In genomic region chr15:80249672-80250071, GRCm38 (mm10) we compare ENCODE assay signal across 24 mouse cellular contexts. TPM values are rescaled to one million over a fixed set of nuclear protein-coding genes. Genes with fewer than 3 reads are reported as not detected.
DNase-seq lines count a peak whose midpoint lies in the region; ATAC-seq and TF ChIP-seq lines count a peak whose summit lies in the region.
"Had no signal": no experiment of that assay in that cellular context is flagged by ENCODE, and none has a peak within 500 bp of the region (broad histone marks: within the 10 kb centered on the region; RNA-seq: fewer than 3 reads in every experiment).

No protein-coding gene starts in this region.

- no peak for DNase-seq in heart, postnatal 14 days
- DNase-seq in liver, embryonic 14.5 days (ENCODE audit: low read depth in 3 of 3, low spot score in 3 of 3), result no peak
- DNase-seq: adrenal gland, postnatal 25 days; cerebellum, adult 8-10 months; gastrocnemius, postnatal 14 days; kidney, adult 18-20 months; kidney, postnatal 10 days; layer of hippocampus, postnatal 36 days; spleen, adult 18-20 months; thymus, postnatal 25 days had no signal

- peaks cover 57% of the 10 kb centered on the region for H3K36me3 ChIP-seq in heart, embryonic 12.5 days
- H3K36me3 ChIP-seq in megakaryocyte, embryonic 14.5 days (replicated peaks; ENCODE audit: low read length), result peaks cover 86% of the 10 kb centered on the region
- H3K36me3 ChIP-seq in liver, embryonic 14.5 days (replicated peaks; ENCODE audit: control insufficient read depth, insufficient read depth, low read depth), result peaks cover 60% of the 10 kb centered on the region
- H3K36me3 ChIP-seq in midbrain, embryonic 16.5 days (ENCODE audit: control insufficient read depth, insufficient read depth, low read length), result peaks cover 24% of the 10 kb centered on the region

- TF ChIP-seq CTCF in liver, embryonic 14.5 days (IDR thresholded peaks at IDR 0.05; ENCODE audit: low read depth), result no peak

- intact Hi-C loops in heart, postnatal 14 days (cut with DNase I), result no loop called here

- no peak overlapping the region for H3K4me3 ChIP-seq in heart, embryonic 12.5 days
- H3K4me3 ChIP-seq in megakaryocyte, embryonic 14.5 days (replicated peaks), result peak overlapping the region; percentile 65
- no peak overlapping the region for H3K4me3 ChIP-seq in liver, embryonic 14.5 days (ENCODE audit: insufficient read depth in 1 of 2, low read depth in 2 of 2, low read length in 2 of 2)
- H3K4me3 ChIP-seq in midbrain, embryonic 16.5 days (ENCODE audit: low read depth, low read length), result no peak overlapping the region
- H3K4me3 ChIP-seq: embryonic facial prominence, embryonic 10.5 days; forebrain, embryonic 13.5 days; midbrain, embryonic 13.5 days; neural tube, embryonic 13.5 days had no signal

- H3K4me1 ChIP-seq in heart, embryonic 12.5 days (replicated peaks), result peaks cover 45% of the 10 kb centered on the region
- peaks cover 73% of the 10 kb centered on the region for H3K4me1 ChIP-seq in megakaryocyte, embryonic 14.5 days
- peaks cover 36 to 40% of the 10 kb centered on the region in 2 experiments for H3K4me1 ChIP-seq in liver, embryonic 14.5 days (replicated peaks; ENCODE audit: control insufficient read depth in 2 of 2, insufficient read depth in 2 of 2, low read length in 1 of 2)
- H3K4me1 ChIP-seq in midbrain, embryonic 16.5 days (ENCODE audit: control insufficient read depth, insufficient read depth, low read length), result peaks cover 7% of the 10 kb centered on the region

- 91% methylated on average over 10 of the region's 10 CpGs for WGBS in heart, embryonic 12.5 days
- 86% methylated on average over 10 of the region's 10 CpGs for WGBS in liver, embryonic 14.5 days (ENCODE audit: insufficient replicate concordance)
- WGBS in midbrain, embryonic 16.5 days, result 91% methylated on average over 10 of the region's 10 CpGs

- no peak overlapping the region for H3K4me2 ChIP-seq in heart, embryonic 12.5 days
- H3K4me2 ChIP-seq in liver, embryonic 14.5 days (ENCODE audit: low read depth), result peak overlapping the region; percentile 69
- no peak overlapping the region for H3K4me2 ChIP-seq in midbrain, embryonic 16.5 days (ENCODE audit: low read length)
- H3K4me2 ChIP-seq: forebrain, embryonic 13.5 days; midbrain, embryonic 13.5 days; neural tube, embryonic 13.5 days had no signal

- no peak for TF ChIP-seq EP300 in liver, embryonic 14.5 days (IDR thresholded peaks at IDR 0.05; ENCODE audit: low read depth)

- no peak overlapping the region; the same call in 1 of the 2 replicates for H3K9ac ChIP-seq in heart, embryonic 12.5 days
- H3K9ac ChIP-seq in liver, embryonic 14.5 days (replicated peaks), result no peak overlapping the region
- H3K9ac ChIP-seq in midbrain, embryonic 16.5 days (ENCODE audit: low read depth, low read length), result no peak overlapping the region
- H3K9ac ChIP-seq: forebrain, embryonic 13.5 days; midbrain, embryonic 13.5 days; neural tube, embryonic 13.5 days had no signal

- peak overlapping the region; percentile 87; the same call in 1 of the 2 replicates for H3K27ac ChIP-seq in heart, embryonic 12.5 days (ENCODE audit: poor library complexity, severe bottlenecking)
- H3K27ac ChIP-seq in liver, embryonic 14.5 days, result peak overlapping the region; percentile 96
- no peak overlapping the region for H3K27ac ChIP-seq in midbrain, embryonic 16.5 days (ENCODE audit: low read length)
- H3K27ac ChIP-seq: embryonic facial prominence, embryonic 10.5 days; forebrain, embryonic 13.5 days; midbrain, embryonic 13.5 days; neural tube, embryonic 13.5 days had no signal

- no peaks in the 10 kb centered on the region for H3K27me3 ChIP-seq in heart, embryonic 12.5 days (replicated peaks)
- no peaks in the 10 kb centered on the region for H3K27me3 ChIP-seq in megakaryocyte, embryonic 14.5 days (replicated peaks)
- H3K27me3 ChIP-seq in liver, embryonic 14.5 days (ENCODE audit: control insufficient read depth, insufficient read depth, low read length), result no peaks in the 10 kb centered on the region
- no peaks in the 10 kb centered on the region for H3K27me3 ChIP-seq in midbrain, embryonic 16.5 days (ENCODE audit: control insufficient read depth, insufficient read depth, low read depth, low read length)
- H3K27me3 ChIP-seq: forebrain, embryonic 13.5 days; midbrain, embryonic 13.5 days; neural tube, embryonic 13.5 days; Patski had no signal

- no peaks in the 10 kb centered on the region for H3K9me3 ChIP-seq in heart, embryonic 12.5 days (replicated peaks)
- no peaks in the 10 kb centered on the region for H3K9me3 ChIP-seq in megakaryocyte, embryonic 14.5 days
- no peaks in the 10 kb centered on the region for H3K9me3 ChIP-seq in liver, embryonic 14.5 days (ENCODE audit: control insufficient read depth, low read length)
- no peaks in the 10 kb centered on the region for H3K9me3 ChIP-seq in midbrain, embryonic 16.5 days (replicated peaks; ENCODE audit: control insufficient read depth, low read length, poor library complexity, severe bottlenecking)
- H3K9me3 ChIP-seq: embryonic facial prominence, embryonic 10.5 days; forebrain, embryonic 13.5 days; midbrain, embryonic 13.5 days; neural tube, embryonic 13.5 days had no signal

- no peak for ATAC-seq in heart, embryonic 12.5 days (ENCODE audit: insufficient number of reproducible peaks, low FRiP score)
- no peak for ATAC-seq in megakaryocyte, adult 5-6 weeks (ENCODE audit: poor library complexity, severe bottlenecking)
- ATAC-seq in liver, embryonic 14.5 days (ENCODE audit: insufficient read depth), result no peak
- no peak for ATAC-seq in cerebellum, adult (ENCODE audit: insufficient number of reproducible peaks, low FRiP score, low TSS enrichment)
- no peak for ATAC-seq in midbrain, embryonic 16.5 days
- ATAC-seq: forebrain, embryonic 13.5 days; hindbrain, embryonic 16.5 days; lung, postnatal 0 days; midbrain, embryonic 13.5 days; Patski had no signal

RNA-seq across cellular contexts. Expression of gene Atf4, which starts 5.3 kb away (rescaled TPM):
- 76.4 and 79.9 TPM in 2 replicates for polyA plus RNA-seq in heart, embryonic 12.5 days (2016; fragmentation: Nextera tagmentation; extraction: Ambion mirVana)
- total RNA-seq in heart, postnatal 14 days (2021), result 10 to 100 TPM; 83.7 to 91.1 TPM
- 278 and 483 TPM in 2 replicates for polyA plus RNA-seq in megakaryocyte, embryonic 14.5 days (2012; ENCODE audit: insufficient read depth, low replicate concordance)
- 172 and 184 TPM in 2 replicates for total RNA-seq in megakaryocyte, adult 5-6 weeks (2015)
- 253 and 263 TPM in 2 replicates for total RNA-seq in megakaryocyte, adult 5-6 weeks (2017)
- 146 and 246 TPM in 2 replicates for polyA plus RNA-seq in liver, embryonic 14.5 days (2012; rRNA removed)
- 108 and 129 TPM in 2 replicates for polyA plus RNA-seq in liver, embryonic 14.5 days (2014; fragmentation: Nextera tagmentation; extraction: Ambion mirVana)
- 125 and 131 TPM in 2 replicates for polyA plus RNA-seq in midbrain, embryonic 16.5 days (2015; fragmentation: Nextera tagmentation; extraction: Ambion mirVana)

RNA-seq across cellular contexts. Expression of gene AC140267.1, which starts 14.0 kb away (rescaled TPM):
- polyA plus RNA-seq in heart, embryonic 12.5 days (2016; fragmentation: Nextera tagmentation; extraction: Ambion mirVana), result 4.0 TPM in 1 of 2 replicates, not detected in the other
- 10 to 100 TPM in 1 of 2 experiments, 1 to 10 TPM in 1; 3.4 to 24.9 TPM for total RNA-seq in heart, postnatal 14 days (2021)
- polyA plus RNA-seq in megakaryocyte, embryonic 14.5 days (2012; ENCODE audit: insufficient read depth, low replicate concordance), result 6.2 TPM in 1 of 2 replicates, not detected in the other
- total RNA-seq in megakaryocyte, adult 5-6 weeks (2015), result 2.4 and 9.5 TPM in 2 replicates
- not detected in 2 replicates for total RNA-seq in megakaryocyte, adult 5-6 weeks (2017)
- not detected in 2 replicates for polyA plus RNA-seq in liver, embryonic 14.5 days (2012; rRNA removed)
- polyA plus RNA-seq in liver, embryonic 14.5 days (2014; fragmentation: Nextera tagmentation; extraction: Ambion mirVana), result not detected in 2 replicates
- polyA plus RNA-seq in midbrain, embryonic 16.5 days (2015; fragmentation: Nextera tagmentation; extraction: Ambion mirVana), result 5.5 TPM in 1 of 2 replicates, not detected in the other
- total RNA-seq: common myeloid progenitor, adult 5-6 weeks had no signal
- polyA plus RNA-seq: embryonic facial prominence, embryonic 10.5 days; hindbrain, embryonic 16.5 days; limb, embryonic 14.5 days; lung, postnatal 0 days; midbrain, embryonic 13.5 days; Patski had no signal

RNA-seq across cellular contexts. Expression of gene Rps19bp1, which starts 14.4 kb away (rescaled TPM):
- 37.9 and 42.4 TPM in 2 replicates for polyA plus RNA-seq in heart, embryonic 12.5 days (2016; fragmentation: Nextera tagmentation; extraction: Ambion mirVana)
- total RNA-seq in heart, postnatal 14 days (2021), result 10 to 100 TPM; 17.8 to 18.8 TPM
- polyA plus RNA-seq in megakaryocyte, embryonic 14.5 days (2012; ENCODE audit: insufficient read depth, low replicate concordance), result 19.7 and 57.2 TPM in 2 replicates
- total RNA-seq in megakaryocyte, adult 5-6 weeks (2015), result 32.9 and 35.4 TPM in 2 replicates
- total RNA-seq in megakaryocyte, adult 5-6 weeks (2017), result 12.6 and 20.3 TPM in 2 replicates
- 16.2 and 25.6 TPM in 2 replicates for polyA plus RNA-seq in liver, embryonic 14.5 days (2012; rRNA removed)
- 30.0 and 32.9 TPM in 2 replicates for polyA plus RNA-seq in liver, embryonic 14.5 days (2014; fragmentation: Nextera tagmentation; extraction: Ambion mirVana)
- 74.9 and 79.6 TPM in 2 replicates for polyA plus RNA-seq in midbrain, embryonic 16.5 days (2015; fragmentation: Nextera tagmentation; extraction: Ambion mirVana)

RNA-seq across cellular contexts. Expression of gene Mief1, which starts 15.9 kb away (rescaled TPM):
- 31.4 and 33.2 TPM in 2 replicates for polyA plus RNA-seq in heart, embryonic 12.5 days (2016; fragmentation: Nextera tagmentation; extraction: Ambion mirVana)
- total RNA-seq in heart, postnatal 14 days (2021), result 10 to 100 TPM; 31.0 to 33.0 TPM
- 13.5 and 36.4 TPM in 2 replicates for polyA plus RNA-seq in megakaryocyte, embryonic 14.5 days (2012; ENCODE audit: insufficient read depth, low replicate concordance)
- total RNA-seq in megakaryocyte, adult 5-6 weeks (2015), result 12.3 and 14.2 TPM in 2 replicates
- 16.4 and 17.5 TPM in 2 replicates for total RNA-seq in megakaryocyte, adult 5-6 weeks (2017)
- polyA plus RNA-seq in liver, embryonic 14.5 days (2012; rRNA removed), result 4.3 and 4.8 TPM in 2 replicates
- 13.3 and 14.5 TPM in 2 replicates for polyA plus RNA-seq in liver, embryonic 14.5 days (2014; fragmentation: Nextera tagmentation; extraction: Ambion mirVana)
- polyA plus RNA-seq in midbrain, embryonic 16.5 days (2015; fragmentation: Nextera tagmentation; extraction: Ambion mirVana), result 35.2 and 37.4 TPM in 2 replicates

RNA-seq across cellular contexts. Expression of gene Cacna1i, which starts 37.4 kb away (rescaled TPM):
- not detected in 2 replicates for polyA plus RNA-seq in heart, embryonic 12.5 days (2016; fragmentation: Nextera tagmentation; extraction: Ambion mirVana)
- total RNA-seq in heart, postnatal 14 days (2021), result under 1 TPM in 1 of 2 experiments, not detected in 1; 0.10 TPM
- not detected in 2 replicates for polyA plus RNA-seq in megakaryocyte, embryonic 14.5 days (2012; ENCODE audit: insufficient read depth, low replicate concordance)
- 0.02 TPM in 1 of 2 replicates, not detected in the other for total RNA-seq in megakaryocyte, adult 5-6 weeks (2015)
- total RNA-seq in megakaryocyte, adult 5-6 weeks (2017), result not detected in 2 replicates
- 0.01 and 0.02 TPM in 2 replicates for polyA plus RNA-seq in liver, embryonic 14.5 days (2012; rRNA removed)
- polyA plus RNA-seq in liver, embryonic 14.5 days (2014; fragmentation: Nextera tagmentation; extraction: Ambion mirVana), result 0.01 TPM in 1 of 2 replicates, not detected in the other
- polyA plus RNA-seq in midbrain, embryonic 16.5 days (2015; fragmentation: Nextera tagmentation; extraction: Ambion mirVana), result 1.0 and 1.4 TPM in 2 replicates
- total RNA-seq: common myeloid progenitor, adult 5-6 weeks had no signal
- polyA plus RNA-seq: lung, postnatal 0 days had no signal
